Mouse (Mus musculus) testis, adult 2 months (tissue): ENCODE data around the gene Tns1. TPM values are rescaled to one million over a fixed set of nuclear protein-coding genes. Genes with fewer than 3 reads are reported as not detected.
A peak's percentile ranks its signal among the peaks of the same experiment; 100 is the strongest.

Source experiments
- H3K27ac ChIP-seq: fragments of 200-500 bp; 2 replicates; pipeline ENCODE4 v1.5.1; 2012; ENCODE audit warnings: low read depth, low read length; ENCODE audit not compliant: control insufficient read depth, insufficient read depth
- H3K27me3 ChIP-seq: fragments of 200-500 bp; 2 replicates; pipeline ENCODE4 v1.6.1; 2012; ENCODE audit warnings: mild to moderate bottlenecking, low read length, moderate library complexity; ENCODE audit not compliant: control insufficient read depth, insufficient read depth
- H3K36me3 ChIP-seq: fragments of 200-500 bp; 2 replicates; pipeline ENCODE4 v1.6.1; 2012; ENCODE audit warnings: mild to moderate bottlenecking, low read length; ENCODE audit not compliant: control insufficient read depth, insufficient read depth
- H3K4me1 ChIP-seq: fragments of 200-500 bp; 2 replicates; pipeline ENCODE4 v1.6.1; 2012; ENCODE audit warnings: low read length; ENCODE audit not compliant: control insufficient read depth, insufficient read depth
- H3K4me3 ChIP-seq: fragments of 200-500 bp; 2 replicates; pipeline ENCODE4 v1.5.1; 2012; ENCODE audit warnings: low read depth, mild to moderate bottlenecking, low read length, moderate library complexity, mixed read lengths; ENCODE audit not compliant: control insufficient read depth
- CTCF ChIP-seq: fragments of 200-500 bp; IDR thresholded peaks from 2 replicates; pipeline ENCODE4 v1.5.1; 2012; ENCODE audit warnings: low read depth, mild to moderate bottlenecking, inconsistent platforms, low read length, moderate library complexity; ENCODE audit not compliant: control insufficient read depth, insufficient read depth, insufficient replicate concordance
- POLR2A ChIP-seq: fragments of 200-500 bp; IDR thresholded peaks from 2 replicates; pipeline ENCODE4 v1.6.1; 2012; ENCODE audit warnings: low read depth, mild to moderate bottlenecking, inconsistent platforms, low read length, moderate library complexity; ENCODE audit not compliant: control insufficient read depth
- polyA plus RNA-seq: library from polyadenylated mRNA; depleted of rRNA; stranded (reverse); fragments of >200 nt; gene quantifications from 2 replicates; pipeline ENCODE4 v1.2.3, GENCODE M21; 2012

Gene Tns1
- polyA plus RNA-seq, 1 experiment, result 422 TPM

- no peaks in the 10 kb centered on the region; the same call in 1 of the 2 replicates for H3K4me1 ChIP-seq
Observed at GRCm38 (mm10) chr1:73953317-73954014, 170.8 kb downstream of the Tns1 start.

DNA sequence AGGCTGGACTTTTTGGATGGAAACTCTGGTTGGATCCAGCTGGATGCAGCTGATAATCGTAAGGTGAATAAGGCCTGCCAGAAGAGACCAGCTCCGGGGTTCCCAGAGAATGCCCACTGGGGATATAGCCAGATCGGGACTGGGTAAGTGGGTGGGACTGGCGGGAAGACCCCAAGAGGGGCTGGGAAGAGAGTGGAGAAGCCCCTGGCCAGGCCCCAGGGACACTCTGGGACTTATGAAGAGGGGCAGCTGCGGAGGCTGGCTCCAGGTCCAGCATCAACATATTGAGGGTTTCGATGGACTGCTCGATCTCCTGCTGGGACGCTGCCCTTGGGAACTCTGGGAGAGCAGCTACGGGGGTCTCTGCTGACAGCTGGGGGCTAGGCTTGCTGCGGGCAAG lies 171.7 kb downstream of the Tns1 start:
- H3K27me3 ChIP-seq, result no peaks in the 10 kb centered on the region
- no peak overlapping the region for H3K27ac ChIP-seq
- no peak for TF ChIP-seq CTCF
- TF ChIP-seq POLR2A, result no peak
- peaks cover under 1% of the 10 kb centered on the region; the same call in 1 of the 2 replicates for H3K4me1 ChIP-seq
- H3K4me3 ChIP-seq, result no peak overlapping the region
- H3K36me3 ChIP-seq, result no peaks in the 10 kb centered on the region

More at GRCm38 (mm10) chr1:73953317-73954014, 170.8 kb downstream of the Tns1 start:
- Histone ChIP-seq H3K36me3 (no peaks in the 10 kb centered on the region), H3K27me3 (no peaks in the 10 kb centered on the region), H3K4me3 (no peak overlapping the region), H3K27ac (no peak overlapping the region)
- TF ChIP-seq CTCF, result no peak
- TF ChIP-seq POLR2A, result no peak

GRCm38 (mm10) chr1:73951178-73951577 lies 173.1 kb downstream of the Tns1 start:
- H3K27me3 ChIP-seq, result no peaks in the 10 kb centered on the region
- no peak overlapping the region for H3K4me3 ChIP-seq
- peaks cover 5% of the 10 kb centered on the region for H3K4me1 ChIP-seq
- H3K27ac ChIP-seq, result no peak overlapping the region
- H3K36me3 ChIP-seq, result no peaks in the 10 kb centered on the region
- no peak for TF ChIP-seq POLR2A
- no peak for TF ChIP-seq CTCF

- Histone ChIP-seq H3K36me3 (no peaks in the 10 kb centered on the region), H3K27ac (no peak overlapping the region), H3K4me1 (peaks cover 12% of the 10 kb centered on the region), H3K4me3 (peak overlapping the region; percentile 4; the same call in 1 of the 2 replicates), H3K27me3 (no peaks in the 10 kb centered on the region)
- TF ChIP-seq CTCF (no peak), POLR2A (no peak)
Observed at GRCm38 (mm10) chr1:73948757-73949156, 175.5 kb downstream of the Tns1 start.

DNA sequence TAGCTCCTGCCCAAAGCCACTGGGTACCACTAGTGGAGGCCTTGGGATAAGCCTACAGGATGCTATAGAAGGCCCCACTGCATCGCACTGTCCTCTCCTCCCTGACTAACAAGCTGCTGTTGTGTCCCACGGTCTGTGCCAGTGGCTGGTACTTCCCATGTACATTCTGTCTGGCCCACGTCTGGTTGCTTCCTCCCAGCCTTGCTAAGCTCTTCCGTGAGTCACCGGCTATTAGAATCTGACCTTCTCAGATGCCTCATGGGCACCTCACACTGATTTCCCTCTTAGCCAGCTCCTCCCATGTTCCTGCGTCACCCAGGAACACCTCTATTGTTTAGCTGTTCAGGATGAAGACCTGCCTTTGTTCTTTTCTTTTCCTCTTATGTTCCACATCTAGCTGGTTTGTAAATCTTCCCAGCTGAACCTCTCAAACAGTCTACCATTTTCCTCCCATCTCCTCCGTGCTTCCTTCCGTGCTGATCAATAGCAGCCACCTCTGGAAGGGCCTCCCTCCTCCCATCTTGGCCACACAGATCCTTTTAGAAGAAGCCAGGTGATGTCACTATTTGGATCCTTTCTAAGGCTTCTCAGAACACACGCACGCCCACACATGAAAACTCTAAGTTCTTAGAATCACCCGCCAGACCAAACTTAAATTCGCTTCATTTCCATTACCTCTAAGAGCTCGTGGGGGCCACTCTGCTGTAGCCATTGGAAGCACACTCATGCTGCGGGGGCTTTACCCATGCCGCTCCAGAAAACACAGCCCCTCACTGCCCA lies 176.5 kb downstream of the Tns1 start:
- TF ChIP-seq POLR2A, result peak; percentile 21; the same call in 1 of the 2 replicates
- TF ChIP-seq CTCF, result no peak
- Histone ChIP-seq H3K36me3 (no peaks in the 10 kb centered on the region), H3K27ac (no peak overlapping the region; the same call in 1 of the 2 replicates), H3K4me3 (peak overlapping the region; percentile 80), H3K4me1 (peaks cover 15% of the 10 kb centered on the region), H3K27me3 (no peaks in the 10 kb centered on the region)

GRCm38 (mm10) chr1:73946701-73947100 lies 177.5 kb downstream of the Tns1 start:
- Histone ChIP-seq H3K36me3 (no peaks in the 10 kb centered on the region), H3K27me3 (no peaks in the 10 kb centered on the region), H3K27ac (no peak overlapping the region), H3K4me3 (peak overlapping the region; percentile 80), H3K4me1 (peaks cover 17% of the 10 kb centered on the region)
- TF ChIP-seq CTCF (no peak), POLR2A (no peak)

- peak overlapping the region; percentile 1; the same call in 1 of the 2 replicates for H3K4me3 ChIP-seq
- TF ChIP-seq POLR2A, result no peak
- no peak for TF ChIP-seq CTCF
- H3K27ac ChIP-seq, result no peak overlapping the region
- no peaks in the 10 kb centered on the region for H3K27me3 ChIP-seq
- peaks cover 17% of the 10 kb centered on the region for H3K4me1 ChIP-seq
- H3K36me3 ChIP-seq, result no peaks in the 10 kb centered on the region
Observed at GRCm38 (mm10) chr1:73944393-73944792, 179.9 kb downstream of the Tns1 start.
